Mouse (Mus musculus) megakaryocyte, embryonic 14.5 days (primary cell): ENCODE results near the gene Olfr1394.

Experiments
- FLI1 ChIP-seq: IDR thresholded peaks from 2 replicates; pipeline ENCODE4 v1.6.1; 2012; ENCODE audit warnings: low read length, inconsistent platforms, mixed read lengths
- GATA1 ChIP-seq: IDR thresholded peaks from 3 replicates; pipeline ENCODE4 v1.6.1; 2012; ENCODE audit warnings: mixed read lengths, low read length, inconsistent platforms, borderline replicate concordance

DNA sequence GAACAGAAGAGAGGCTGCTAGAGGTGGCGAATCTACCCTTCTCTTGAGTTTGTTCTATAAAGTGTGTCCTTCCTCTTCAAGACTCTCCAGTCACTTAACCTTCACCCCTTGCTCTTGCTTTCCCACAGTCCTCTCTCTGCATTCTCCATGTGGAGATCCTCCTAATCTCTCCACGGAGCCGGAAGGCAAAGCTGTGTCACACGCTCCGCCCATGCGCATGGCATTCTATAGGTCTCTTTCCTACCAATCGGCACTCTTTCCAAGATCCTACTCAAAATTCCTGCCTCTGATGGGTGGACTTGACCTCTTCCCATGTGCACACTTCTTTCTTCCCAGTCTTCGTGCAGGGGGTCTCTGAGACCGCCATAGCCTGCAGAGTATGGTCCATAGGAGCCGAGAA is 33.5 kb downstream of the Olfr1394 start:
- no peak for TF ChIP-seq GATA1
- no peak for TF ChIP-seq FLI1
